Mouse (Mus musculus) cerebellum, adult (tissue): Measurements from ENCODE around the gene Mtg1.

Experiments used
- ATAC-seq: cut with Nextera tagmentation; 2 replicates; pipeline ENCODE4 v1.9.2; 2017; ENCODE audit warnings: mild to moderate bottlenecking, moderate library complexity, mixed read lengths; ENCODE audit not compliant: insufficient number of reproducible peaks, low FRiP score, low TSS enrichment

Mtg1 gene

GRCm38 (mm10) chr7:140186646-140187620 is 49.6 kb downstream of the Mtg1 start:
- ATAC-seq, result no peak

- ATAC-seq, result no peak
These were observed 50.5 kb downstream of the Mtg1 start for GRCm38 (mm10) chr7:140187721-140188390.

DNA sequence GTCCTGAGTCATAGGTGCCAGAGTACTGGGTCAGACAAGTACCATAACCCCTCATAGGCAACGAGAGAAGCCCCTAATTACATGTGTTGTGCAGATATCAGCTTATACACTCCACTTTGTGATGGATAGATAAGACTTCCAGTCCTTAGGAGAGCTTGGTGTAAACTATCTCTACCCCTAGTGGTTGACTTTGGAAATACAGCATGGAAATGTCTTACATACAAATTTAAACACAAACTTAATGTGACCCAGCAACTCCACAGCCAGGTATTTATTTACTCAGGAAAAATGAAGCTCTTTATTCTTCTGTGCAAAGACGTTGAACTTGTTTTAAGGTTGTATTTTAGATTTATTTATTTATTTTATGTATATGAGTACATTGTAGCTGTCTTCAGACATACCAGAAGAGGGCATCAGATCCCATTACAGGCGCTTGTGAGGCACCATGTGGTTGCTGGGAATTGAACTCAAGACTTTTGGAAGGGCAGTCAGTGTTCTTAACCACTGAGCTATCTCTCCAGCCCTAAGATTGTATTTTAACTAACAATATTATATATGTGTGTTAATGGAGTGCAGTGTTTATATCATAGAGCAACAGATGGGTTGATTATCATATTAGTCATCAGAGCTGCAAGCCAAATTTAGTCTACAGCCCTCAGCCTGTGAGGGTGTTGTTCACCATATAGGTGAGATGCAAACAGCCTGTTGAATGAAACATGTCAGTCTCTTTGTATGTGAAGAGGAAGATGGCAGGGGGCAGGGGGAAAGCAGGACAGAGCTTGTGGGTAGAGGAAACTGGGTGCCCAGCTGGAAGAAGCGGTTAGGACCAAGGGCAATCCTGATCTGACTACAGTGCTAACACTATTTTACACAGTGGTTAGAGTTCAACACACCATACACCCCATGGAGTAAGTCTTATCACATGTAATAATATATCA is 51.3 kb downstream of the Mtg1 start:
- ATAC-seq, result no peak

- no peak for ATAC-seq
These were observed 53.1 kb downstream of the Mtg1 start for GRCm38 (mm10) chr7:140190435-140190834.

- ATAC-seq, result no peak
These were observed 55.1 kb downstream of the Mtg1 start for GRCm38 (mm10) chr7:140192445-140192844.

DNA sequence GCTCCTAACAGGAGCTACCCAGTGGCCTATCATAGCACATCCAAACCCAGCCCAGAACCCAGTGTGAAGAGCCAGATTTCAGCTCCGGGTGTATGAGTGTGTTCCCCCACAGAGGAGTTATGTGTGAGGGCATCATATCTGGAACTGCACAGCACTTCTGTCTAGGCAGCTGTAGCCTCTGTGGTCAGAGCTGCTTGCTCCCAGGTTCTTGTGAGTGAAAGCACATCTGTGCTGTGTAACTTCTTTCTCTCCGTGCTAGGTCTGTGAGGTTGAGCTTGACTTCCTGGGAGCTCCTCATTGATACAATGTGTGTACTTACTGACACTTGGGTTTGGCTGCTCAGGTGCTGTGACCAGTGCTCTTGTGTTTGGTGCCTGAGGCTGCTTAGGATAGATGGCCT is 55.5 kb downstream of the Mtg1 start:
- ATAC-seq, result no peak

DNA sequence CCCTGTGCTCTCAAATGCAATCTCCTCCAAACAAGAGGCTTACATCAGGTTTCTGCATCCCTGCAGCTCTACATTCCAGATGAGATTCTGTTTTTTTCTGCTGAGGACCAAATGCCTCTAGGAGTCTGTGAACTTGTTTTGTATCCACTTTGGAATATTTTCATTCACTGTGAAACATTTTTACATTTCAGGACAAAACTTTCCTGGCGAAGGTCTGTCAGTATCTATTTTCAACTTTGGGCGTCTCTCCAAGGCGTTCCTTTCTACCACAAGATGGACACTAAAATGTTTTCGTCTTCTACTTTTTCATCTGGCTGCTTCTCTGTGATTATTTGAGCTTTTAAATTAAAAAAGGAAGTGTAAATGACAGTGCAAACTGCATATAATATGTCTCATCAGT is 56.7 kb downstream of the Mtg1 start:
- no peak for ATAC-seq

DNA sequence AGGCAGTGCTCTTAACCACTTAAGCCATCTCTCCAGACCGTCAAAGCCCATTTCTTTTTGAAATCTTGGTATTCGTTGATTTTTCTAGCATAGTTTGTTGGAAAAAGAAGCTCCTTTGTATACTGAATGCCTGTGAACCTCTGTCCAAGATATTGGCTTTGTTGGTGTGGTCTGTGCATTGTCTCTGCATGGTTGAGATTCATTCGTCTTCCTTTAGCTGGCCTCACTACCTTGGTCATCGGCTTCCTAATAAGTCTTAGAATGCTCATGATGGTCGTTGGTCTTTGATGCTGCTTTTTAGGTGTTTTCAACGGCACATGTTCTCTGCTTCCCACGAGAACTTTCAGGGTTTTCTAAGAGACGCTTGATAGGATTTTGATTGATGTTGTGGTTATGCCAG is 58.6 kb downstream of the Mtg1 start:
- no peak for ATAC-seq
